Mouse (Mus musculus) CH12.LX (cell line): Measurements from ENCODE around the gene Kcnb1.

Experiments used
- CHD1 ChIP-seq: IDR thresholded peaks from 2 replicates; pipeline ENCODE4 v1.6.1; 2012; ENCODE audit warnings: low read depth, low read length, improper control_type of control experiment, inconsistent platforms
- CHD2 ChIP-seq: IDR thresholded peaks from 2 replicates; pipeline ENCODE4 v1.6.1; 2011; ENCODE audit warnings: low read length, improper control_type of control experiment
- CTCF ChIP-seq, 2 experiments: IDR thresholded peaks in 1 of 2; conservative IDR thresholded peaks in 1 of 2; 2 replicates each; pipeline ENCODE4 v1.5.1; 2011 to 2012; ENCODE audit warnings: low read depth in 2 of 2, low read length in 2 of 2, improper control_type of control experiment in 1 of 2, inconsistent platforms in 1 of 2, mild to moderate bottlenecking in 1 of 2, moderate library complexity in 1 of 2
- E2F4 ChIP-seq: IDR thresholded peaks from 2 replicates; pipeline ENCODE4 v1.6.1; 2011; ENCODE audit warnings: low read depth, low read length, improper control_type of control experiment; ENCODE audit not compliant: insufficient replicate concordance
- HCFC1 ChIP-seq: IDR thresholded peaks from 2 replicates; pipeline ENCODE4 v1.6.1; 2012; ENCODE audit warnings: low read depth, mild to moderate bottlenecking, inconsistent platforms, low read length, improper control_type of control experiment
- MAZ ChIP-seq: IDR thresholded peaks from 2 replicates; pipeline ENCODE4 v1.6.1; 2012; ENCODE audit warnings: low read depth, mild to moderate bottlenecking, inconsistent platforms, low read length, improper control_type of control experiment, moderate library complexity
- MXI1 ChIP-seq: IDR thresholded peaks from 2 replicates; pipeline ENCODE4 v1.6.1; 2011; ENCODE audit warnings: mild to moderate bottlenecking, low read depth, low read length, improper control_type of control experiment
- MYC ChIP-seq: IDR thresholded peaks from 2 replicates; pipeline ENCODE4 v1.6.1; 2011; ENCODE audit warnings: low read depth, mild to moderate bottlenecking, improper control_type of control experiment, low read length
- POLR2A ChIP-seq: IDR thresholded peaks from 2 replicates; pipeline ENCODE4 v1.6.1; 2011; ENCODE audit warnings: low read depth, mild to moderate bottlenecking, improper control_type of control experiment, low read length
- RCOR1 ChIP-seq: conservative IDR thresholded peaks from 2 replicates; pipeline ENCODE4 v1.6.1; 2012; ENCODE audit warnings: low read depth, mild to moderate bottlenecking, inconsistent platforms, low read length, improper control_type of control experiment
- SIN3A ChIP-seq: IDR thresholded peaks from 2 replicates; pipeline ENCODE4 v1.6.1; 2012; ENCODE audit warnings: low read length, improper control_type of control experiment, inconsistent platforms
- USF2 ChIP-seq: conservative IDR thresholded peaks from 2 replicates; pipeline ENCODE4 v1.6.1; 2011; ENCODE audit warnings: low read depth, low read length, improper control_type of control experiment
- ZKSCAN1 ChIP-seq: IDR thresholded peaks from 2 replicates; pipeline ENCODE4 v1.6.1; 2012; ENCODE audit warnings: low read depth, inconsistent platforms, low read length, improper control_type of control experiment, borderline replicate concordance
- ZNF384 ChIP-seq: IDR thresholded peaks from 2 replicates; pipeline ENCODE4 v1.6.1; 2012; ENCODE audit warnings: low read depth, low read length, improper control_type of control experiment, inconsistent platforms

DNA sequence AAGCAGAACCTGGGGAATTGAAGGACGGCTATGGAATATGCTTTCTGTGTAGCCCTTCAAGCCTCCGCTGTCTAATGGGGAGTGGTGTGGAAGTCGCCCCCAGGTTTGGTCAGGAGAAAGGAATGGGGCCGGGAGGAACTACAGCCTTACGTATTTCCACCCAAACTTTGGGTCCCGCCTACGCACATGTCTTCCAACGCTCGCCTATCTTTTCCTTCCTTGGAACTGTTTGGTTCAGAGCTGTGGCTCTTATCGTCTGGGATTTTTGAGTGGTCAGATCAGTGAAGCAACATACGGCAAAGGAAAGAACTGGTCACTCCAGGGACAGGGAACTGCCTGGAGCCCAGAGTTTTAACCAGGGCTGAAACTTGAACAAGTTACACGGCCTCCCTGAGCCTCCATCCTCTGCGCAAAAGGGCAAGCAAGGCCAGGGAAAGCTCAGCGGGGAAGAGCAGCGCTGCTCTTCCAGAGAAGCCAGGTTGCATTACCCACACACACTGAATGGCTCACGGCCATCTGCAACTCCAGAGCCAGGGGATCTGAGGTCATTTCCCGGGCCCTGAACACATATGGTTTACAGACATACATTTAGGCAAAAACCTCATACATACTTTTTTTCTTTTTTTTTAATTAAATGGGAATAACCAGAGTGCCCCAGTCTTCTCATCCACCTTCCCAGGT, 45.5 kb upstream of the Kcnb1 start:
- TF ChIP-seq USF2 (no peak), CTCF (conservative IDR thresholded peaks at IDR 0.05 in 1 of 2, IDR thresholded peaks at IDR 0.05 in 1 of 2; ENCODE audit: low read depth in 2 of 2, low read length in 2 of 2) (no peak), POLR2A (no peak), E2F4 (no peak), RCOR1 (no peak), MXI1 (no peak), CHD2 (no peak), ZNF384 (no peak), SIN3A (no peak), CHD1 (no peak), ZKSCAN1 (no peak), MAZ (no peak), MYC (no peak), HCFC1 (no peak)
